Mouse (Mus musculus): ENCODE measurements around the gene Gm17409.
A peak's percentile ranks its signal among the peaks of the same experiment; 100 is the strongest.

DNA sequence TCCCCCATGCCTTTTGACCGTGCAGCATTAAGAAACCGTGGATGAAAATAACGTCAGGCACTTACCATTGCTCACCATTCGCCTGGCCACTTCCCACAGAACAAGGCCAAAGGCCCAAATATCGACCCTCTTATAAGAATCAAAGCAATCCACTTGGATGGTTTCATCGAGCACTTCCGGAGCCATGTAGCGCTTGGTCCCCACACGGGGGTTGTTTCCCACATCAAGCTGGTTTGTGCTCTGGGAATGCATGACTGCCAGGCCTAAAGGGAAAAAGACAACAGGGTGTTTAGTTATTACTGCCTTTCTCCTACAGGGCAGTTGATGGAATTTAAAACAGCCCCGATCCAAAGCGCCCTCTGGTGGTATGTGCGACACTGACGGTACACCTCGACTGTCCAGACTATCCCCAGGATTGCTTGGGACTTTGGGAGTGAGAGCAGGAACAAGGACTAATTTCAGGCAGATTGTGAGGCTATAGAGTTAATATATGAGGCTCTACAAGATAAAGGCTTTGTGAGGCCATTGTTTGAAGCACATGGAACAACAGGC lies 11.0 kb upstream of the Gm17409 start:
- TF ChIP-seq POLR2A (IDR thresholded peaks at IDR 0.05; ENCODE audit: low read depth, low read length): no peak
- TF ChIP-seq CTCF (IDR thresholded peaks at IDR 0.05; ENCODE audit: extremely low read depth, insufficient read depth, insufficient read length, insufficient replicate concordance): peak; percentile 25; the same call in 1 of the 2 replicates

Data from spleen, adult 2 months (tissue).